Mouse (Mus musculus): Measurements from ENCODE around the gene Rbfox1. TPM values are rescaled to one million over a fixed set of nuclear protein-coding genes. Genes with fewer than 3 reads are reported as not detected.

Rbfox1 gene
- polyA plus RNA-seq, 1 experiment from 2014 or later, result 2.3 TPM

- no peak overlapping the region for H3K4me3 ChIP-seq (ENCODE audit: low read depth, low read length)
- WGBS, result 91% methylated on average over 5 of the region's 5 CpGs
- no peak overlapping the region for H3K4me2 ChIP-seq (replicated peaks; ENCODE audit: low read depth)
- H3K9ac ChIP-seq (ENCODE audit: low read depth, low read length), result no peak overlapping the region
- no peak overlapping the region for H3K27ac ChIP-seq (ENCODE audit: low read depth, low read length)
- ATAC-seq, result no peak
- H3K4me1 ChIP-seq (replicated peaks; ENCODE audit: control insufficient read depth, insufficient read depth, low read length), result no peaks in the 10 kb centered on the region
- no peaks in the 10 kb centered on the region for H3K9me3 ChIP-seq (ENCODE audit: control insufficient read depth)
- 0 out of 2 replicates have a peak, but pooled peaks cover 5% of the 10 kb centered on the region for H3K27me3 ChIP-seq (replicated peaks; ENCODE audit: control insufficient read depth, insufficient read depth, low read length)
- no peak for TF ChIP-seq CTCF (IDR thresholded peaks at IDR 0.05; ENCODE audit: low read depth)
- H3K36me3 ChIP-seq (ENCODE audit: control insufficient read depth, insufficient read depth), result no peaks in the 10 kb centered on the region
Measured at GRCm38 (mm10) chr16:7034231-7034630, 1149.1 kb downstream of the Rbfox1 start.

- no peak overlapping the region for H3K4me2 ChIP-seq (replicated peaks; ENCODE audit: low read depth)
Measured at GRCm38 (mm10) chr16:7036566-7036965, 1151.4 kb downstream of the Rbfox1 start.

GRCm38 (mm10) chr16:7036988-7037387, 1151.8 kb downstream of the Rbfox1 start:
- no peaks in the 10 kb centered on the region for H3K36me3 ChIP-seq (ENCODE audit: control insufficient read depth, insufficient read depth)
- no peak for ATAC-seq
- no peak for TF ChIP-seq CTCF (IDR thresholded peaks at IDR 0.05; ENCODE audit: low read depth)
- H3K9ac ChIP-seq (ENCODE audit: low read depth, low read length), result no peak overlapping the region
- H3K27ac ChIP-seq (ENCODE audit: low read depth, low read length), result no peak overlapping the region
- H3K9me3 ChIP-seq (ENCODE audit: control insufficient read depth), result no peaks in the 10 kb centered on the region
- 40% methylated on average over 8 of the region's 8 CpGs for WGBS
- peaks cover 15% of the 10 kb centered on the region for H3K27me3 ChIP-seq (replicated peaks; ENCODE audit: control insufficient read depth, insufficient read depth, low read length)
- H3K4me1 ChIP-seq (replicated peaks; ENCODE audit: control insufficient read depth, insufficient read depth, low read length), result no peaks in the 10 kb centered on the region
- no peak overlapping the region for H3K4me2 ChIP-seq (replicated peaks; ENCODE audit: low read depth)
- H3K4me3 ChIP-seq (ENCODE audit: low read depth, low read length), result no peak overlapping the region

More at GRCm38 (mm10) chr16:7036566-7036965, 1151.4 kb downstream of the Rbfox1 start:
- Histone ChIP-seq H3K4me3 (ENCODE audit: low read depth, low read length) (no peak overlapping the region), H3K9ac (ENCODE audit: low read depth, low read length) (no peak overlapping the region), H3K27ac (ENCODE audit: low read depth, low read length) (no peak overlapping the region), H3K4me1 (replicated peaks; ENCODE audit: control insufficient read depth, insufficient read depth, low read length) (no peaks in the 10 kb centered on the region), H3K27me3 (replicated peaks; ENCODE audit: control insufficient read depth, insufficient read depth, low read length) (peaks cover 15% of the 10 kb centered on the region), H3K9me3 (ENCODE audit: control insufficient read depth) (no peaks in the 10 kb centered on the region), H3K36me3 (ENCODE audit: control insufficient read depth, insufficient read depth) (no peaks in the 10 kb centered on the region)
- WGBS, result 69% methylated on average over 3 of the region's 3 CpGs
- no peak for ATAC-seq
- no peak for TF ChIP-seq CTCF (IDR thresholded peaks at IDR 0.05; ENCODE audit: low read depth)

GRCm38 (mm10) chr16:7038639-7039260, 1153.6 kb downstream of the Rbfox1 start:
- WGBS, result 2% methylated on average over 18 of the region's 18 CpGs
- Histone ChIP-seq H3K4me1 (replicated peaks; ENCODE audit: control insufficient read depth, insufficient read depth, low read length) (no peaks in the 10 kb centered on the region), H3K27ac (ENCODE audit: low read depth, low read length) (no peak overlapping the region), H3K9ac (ENCODE audit: low read depth, low read length) (no peak overlapping the region), H3K27me3 (replicated peaks; ENCODE audit: control insufficient read depth, insufficient read depth, low read length) (peaks cover 15% of the 10 kb centered on the region), H3K4me2 (replicated peaks; ENCODE audit: low read depth) (no peak overlapping the region), H3K4me3 (ENCODE audit: low read depth, low read length) (no peak overlapping the region), H3K9me3 (ENCODE audit: control insufficient read depth) (no peaks in the 10 kb centered on the region), H3K36me3 (ENCODE audit: control insufficient read depth, insufficient read depth) (no peaks in the 10 kb centered on the region)
- no peak for ATAC-seq
- no peak for TF ChIP-seq CTCF (IDR thresholded peaks at IDR 0.05; ENCODE audit: low read depth)

GRCm38 (mm10) chr16:7039404-7040367, 1154.5 kb downstream of the Rbfox1 start:
- WGBS, result 2% methylated on average over 29 of the region's 30 CpGs
- peak overlapping the region; percentile 17 for H3K4me2 ChIP-seq (replicated peaks; ENCODE audit: low read depth)
- peaks cover 15% of the 10 kb centered on the region for H3K27me3 ChIP-seq (replicated peaks; ENCODE audit: control insufficient read depth, insufficient read depth, low read length)
- no peak overlapping the region for H3K9ac ChIP-seq (ENCODE audit: low read depth, low read length)
- H3K4me1 ChIP-seq (replicated peaks; ENCODE audit: control insufficient read depth, insufficient read depth, low read length), result no peaks in the 10 kb centered on the region
- no peak overlapping the region for H3K27ac ChIP-seq (ENCODE audit: low read depth, low read length)
- TF ChIP-seq CTCF (IDR thresholded peaks at IDR 0.05; ENCODE audit: low read depth), result no peak
- no peak overlapping the region; the same call in 1 of the 2 replicates for H3K4me3 ChIP-seq (ENCODE audit: low read depth, low read length)
- no peak for ATAC-seq
- H3K36me3 ChIP-seq (ENCODE audit: control insufficient read depth, insufficient read depth), result no peaks in the 10 kb centered on the region
- H3K9me3 ChIP-seq (ENCODE audit: control insufficient read depth), result no peaks in the 10 kb centered on the region

- H3K9me3 ChIP-seq (ENCODE audit: control insufficient read depth), result no peaks in the 10 kb centered on the region
- H3K4me1 ChIP-seq (replicated peaks; ENCODE audit: control insufficient read depth, insufficient read depth, low read length), result no peaks in the 10 kb centered on the region
- no peaks in the 10 kb centered on the region for H3K36me3 ChIP-seq (ENCODE audit: control insufficient read depth, insufficient read depth)
- 30% methylated on average over 6 of the region's 6 CpGs for WGBS
- ATAC-seq, result no peak
- H3K4me3 ChIP-seq (ENCODE audit: low read depth, low read length), result no peak overlapping the region
- TF ChIP-seq CTCF (IDR thresholded peaks at IDR 0.05; ENCODE audit: low read depth), result no peak
- H3K27ac ChIP-seq (ENCODE audit: low read depth, low read length), result no peak overlapping the region
- H3K9ac ChIP-seq (ENCODE audit: low read depth, low read length), result no peak overlapping the region
- H3K4me2 ChIP-seq (replicated peaks; ENCODE audit: low read depth), result no peak overlapping the region
- H3K27me3 ChIP-seq (replicated peaks; ENCODE audit: control insufficient read depth, insufficient read depth, low read length), result peaks cover 15% of the 10 kb centered on the region
Measured at GRCm38 (mm10) chr16:7040691-7041090, 1155.5 kb downstream of the Rbfox1 start.
